Mouse (Mus musculus) heart, embryonic 13.5 days (tissue): Measurements from ENCODE around the gene Slc23a2. TPM values are rescaled to one million over a fixed set of nuclear protein-coding genes. Genes with fewer than 3 reads are reported as not detected.
A peak's percentile ranks its signal among the peaks of the same experiment; 100 is the strongest.

ENCODE experiments used
- ATAC-seq: fragments of 200-750 bp; cut with Nextera tagmentation; 2 replicates; pipeline ENCODE4 v1.8.0; 2017; ENCODE audit warnings: moderate TSS enrichment; ENCODE audit not compliant: insufficient number of reproducible peaks, low FRiP score, low TSS enrichment; ENCODE audit errors: extremely low read depth
- H3K27ac ChIP-seq: fragments of 300-500 bp; sonication (generic); replicated peaks from 2 replicates; pipeline ENCODE4 v1.5.1; 2015; ENCODE audit warnings: moderate library complexity, mild to moderate bottlenecking, inconsistent platforms
- H3K27me3 ChIP-seq: fragments of 300-500 bp; sonication (generic); replicated peaks from 2 replicates; pipeline ENCODE4 v1.6.1; 2015; ENCODE audit warnings: mild to moderate bottlenecking, inconsistent platforms
- H3K36me3 ChIP-seq: fragments of 300-500 bp; sonication (generic); 2 replicates; pipeline ENCODE4 v1.6.1; 2015; ENCODE audit warnings: mild to moderate bottlenecking, inconsistent platforms
- H3K4me1 ChIP-seq: fragments of 300-500 bp; sonication (generic); 2 replicates; pipeline ENCODE4 v1.6.1; 2015; ENCODE audit warnings: inconsistent platforms
- H3K4me2 ChIP-seq: fragments of 300-500 bp; sonication (generic); 2 replicates; pipeline ENCODE4 v1.6.1; 2015; ENCODE audit warnings: inconsistent platforms, mild to moderate bottlenecking, moderate library complexity
- H3K4me3 ChIP-seq: fragments of 300-500 bp; sonication (generic); 2 replicates; pipeline ENCODE4 v1.5.1; 2015; ENCODE audit warnings: moderate library complexity, mild to moderate bottlenecking, inconsistent platforms
- H3K9ac ChIP-seq: fragments of 300-500 bp; sonication (generic); 2 replicates; pipeline ENCODE4 v1.6.1; 2015; ENCODE audit warnings: inconsistent platforms, mild to moderate bottlenecking, moderate library complexity
- H3K9me3 ChIP-seq: fragments of 300-500 bp; sonication (generic); 2 replicates; pipeline ENCODE4 v1.6.1; 2016; ENCODE audit warnings: inconsistent platforms
- WGBS: fragments of 180-500 bp; shearing (Covaris S2); methylation state at CpG from one replicate; pipeline ENCODE4 v1.1.7; 2015; ENCODE audit warnings: mixed read lengths; 5-methylcytosine and 5-hydroxymethylcytosine counted together
- polyA plus RNA-seq: library from polyadenylated mRNA; unstranded; fragments of >200 nt; fragmentation: Nextera tagmentation; extraction: Ambion mirVana; gene quantifications from 2 replicates; pipeline ENCODE4 v1.2.1, GENCODE M21; 2015

Slc23a2 gene
- polyA plus RNA-seq, 1 experiment from 2014 or later, result 9.2 TPM

GRCm38 (mm10) chr2:132047364-132047763 lies 97.5 kb downstream of the Slc23a2 start:
- Histone ChIP-seq H3K4me1 (peaks cover 24% of the 10 kb centered on the region), H3K36me3 (no peaks in the 10 kb centered on the region), H3K27ac (no peak overlapping the region), H3K9me3 (no peaks in the 10 kb centered on the region), H3K4me3 (no peak overlapping the region), H3K9ac (no peak overlapping the region), H3K4me2 (no peak overlapping the region), H3K27me3 (no peaks in the 10 kb centered on the region)
- WGBS, result 56% methylated on average over 4 of the region's 4 CpGs
- no peak for ATAC-seq

- 92% methylated on average over 4 of the region's 4 CpGs for WGBS
- H3K27me3 ChIP-seq, result no peaks in the 10 kb centered on the region
These were observed 98.2 kb downstream of the Slc23a2 start for GRCm38 (mm10) chr2:132046659-132047058.

GRCm38 (mm10) chr2:132044320-132045274 lies 100.3 kb downstream of the Slc23a2 start:
- no peak for ATAC-seq
- Histone ChIP-seq H3K4me1 (peaks cover 32% of the 10 kb centered on the region), H3K9ac (no peak overlapping the region), H3K36me3 (no peaks in the 10 kb centered on the region), H3K4me3 (no peak overlapping the region), H3K27me3 (no peaks in the 10 kb centered on the region), H3K9me3 (no peaks in the 10 kb centered on the region), H3K27ac (no peak overlapping the region), H3K4me2 (no peak overlapping the region)
- WGBS, result 85% methylated on average over 15 of the region's 15 CpGs

More at GRCm38 (mm10) chr2:132046659-132047058, 98.2 kb downstream of the Slc23a2 start:
- ATAC-seq, result no peak
- no peak overlapping the region for H3K4me3 ChIP-seq
- peaks cover 29% of the 10 kb centered on the region for H3K4me1 ChIP-seq
- no peak overlapping the region for H3K4me2 ChIP-seq
- no peaks in the 10 kb centered on the region for H3K36me3 ChIP-seq
- no peaks in the 10 kb centered on the region for H3K9me3 ChIP-seq
- no peak overlapping the region for H3K27ac ChIP-seq
- H3K9ac ChIP-seq, result no peak overlapping the region

- 13% methylated on average over 13 of the region's 13 CpGs for WGBS
- H3K4me1 ChIP-seq, result peaks cover 29% of the 10 kb centered on the region
- H3K27ac ChIP-seq, result peak overlapping the region; percentile 75
- H3K4me2 ChIP-seq, result peak overlapping the region; percentile 57
- no peaks in the 10 kb centered on the region for H3K27me3 ChIP-seq
- 0 out of 2 replicates have a peak overlapping the region, but pooled peaks have one; percentile 0 for H3K4me3 ChIP-seq
- no peaks in the 10 kb centered on the region for H3K9me3 ChIP-seq
- ATAC-seq, result peak; percentile 61; the same call in 1 of the 2 replicates
- H3K36me3 ChIP-seq, result no peaks in the 10 kb centered on the region
- H3K9ac ChIP-seq, result peak overlapping the region; percentile 58; the same call in 1 of the 2 replicates
These were observed 101.7 kb downstream of the Slc23a2 start for GRCm38 (mm10) chr2:132043101-132043621.

- Histone ChIP-seq H3K27ac (no peak overlapping the region), H3K4me2 (no peak overlapping the region), H3K4me3 (no peak overlapping the region), H3K9ac (no peak overlapping the region), H3K27me3 (no peaks in the 10 kb centered on the region), H3K36me3 (no peaks in the 10 kb centered on the region), H3K9me3 (no peaks in the 10 kb centered on the region), H3K4me1 (peaks cover 25% of the 10 kb centered on the region)
- ATAC-seq, result no peak
- 47% methylated on average over 7 of the region's 7 CpGs for WGBS
These were observed 105.0 kb downstream of the Slc23a2 start for GRCm38 (mm10) chr2:132039894-132040293.

- WGBS, result 66% methylated on average over 5 of the region's 5 CpGs
- Histone ChIP-seq H3K4me1 (peaks cover 4% of the 10 kb centered on the region), H3K4me3 (no peak overlapping the region), H3K4me2 (no peak overlapping the region), H3K9ac (no peak overlapping the region), H3K27me3 (peaks cover 6% of the 10 kb centered on the region), H3K36me3 (no peaks in the 10 kb centered on the region), H3K9me3 (no peaks in the 10 kb centered on the region), H3K27ac (no peak overlapping the region)
- ATAC-seq, result no peak
These were observed 108.6 kb downstream of the Slc23a2 start for GRCm38 (mm10) chr2:132036326-132036725.

- H3K27ac ChIP-seq, result no peak overlapping the region
- H3K9me3 ChIP-seq, result no peaks in the 10 kb centered on the region
- no peak overlapping the region for H3K4me2 ChIP-seq
- peaks cover 12% of the 10 kb centered on the region for H3K4me1 ChIP-seq
- WGBS, result 73% methylated on average over 11 of the region's 11 CpGs
- H3K27me3 ChIP-seq, result peaks cover 14% of the 10 kb centered on the region
- H3K36me3 ChIP-seq, result no peaks in the 10 kb centered on the region
- H3K9ac ChIP-seq, result no peak overlapping the region
- no peak for ATAC-seq
- H3K4me3 ChIP-seq, result no peak overlapping the region
These were observed 109.5 kb downstream of the Slc23a2 start for GRCm38 (mm10) chr2:132035470-132035835.

GRCm38 (mm10) chr2:132034590-132035469 lies 110.1 kb downstream of the Slc23a2 start:
- Histone ChIP-seq H3K4me1 (peaks cover 14% of the 10 kb centered on the region), H3K4me3 (no peak overlapping the region), H3K9ac (no peak overlapping the region), H3K27me3 (peaks cover 18% of the 10 kb centered on the region), H3K27ac (no peak overlapping the region), H3K9me3 (no peaks in the 10 kb centered on the region), H3K36me3 (no peaks in the 10 kb centered on the region), H3K4me2 (no peak overlapping the region)
- ATAC-seq, result no peak
- 50% methylated on average over 4 of the region's 4 CpGs for WGBS

- Histone ChIP-seq H3K36me3 (no peaks in the 10 kb centered on the region), H3K4me2 (no peak overlapping the region), H3K9ac (no peak overlapping the region), H3K27me3 (peaks cover 50% of the 10 kb centered on the region), H3K4me3 (no peak overlapping the region), H3K9me3 (no peaks in the 10 kb centered on the region), H3K27ac (no peak overlapping the region), H3K4me1 (peaks cover 38% of the 10 kb centered on the region)
- ATAC-seq, result no peak
- WGBS, result 74% methylated on average over 11 of the region's 11 CpGs
These were observed 113.4 kb downstream of the Slc23a2 start for GRCm38 (mm10) chr2:132031364-132032095.

- WGBS, result 20% methylated on average over 23 of the region's 23 CpGs
- Histone ChIP-seq H3K4me1 (peaks cover 38% of the 10 kb centered on the region), H3K36me3 (no peaks in the 10 kb centered on the region), H3K4me2 (peak overlapping the region; percentile 95), H3K9ac (peak overlapping the region; percentile 79), H3K27ac (peak overlapping the region; percentile 61), H3K27me3 (peaks cover 53% of the 10 kb centered on the region), H3K9me3 (no peaks in the 10 kb centered on the region), H3K4me3 (peak overlapping the region; percentile 63)
- ATAC-seq, result no peak
These were observed 114.2 kb downstream of the Slc23a2 start for GRCm38 (mm10) chr2:132030418-132031363.
